Mouse (Mus musculus) stomach, postnatal 0 days (tissue): ENCODE data around the gene Sgsm3.

Experiments
- CTCF ChIP-seq: IDR thresholded peaks from 2 replicates; pipeline ENCODE4 v1.5.1; 2016; ENCODE audit warnings: antibody characterized with exemption, low read depth, mild to moderate bottlenecking, moderate library complexity
- EP300 ChIP-seq: optimal IDR thresholded peaks from 2 replicates; pipeline ENCODE3; 2016; ENCODE audit warnings: antibody characterized with exemption

DNA sequence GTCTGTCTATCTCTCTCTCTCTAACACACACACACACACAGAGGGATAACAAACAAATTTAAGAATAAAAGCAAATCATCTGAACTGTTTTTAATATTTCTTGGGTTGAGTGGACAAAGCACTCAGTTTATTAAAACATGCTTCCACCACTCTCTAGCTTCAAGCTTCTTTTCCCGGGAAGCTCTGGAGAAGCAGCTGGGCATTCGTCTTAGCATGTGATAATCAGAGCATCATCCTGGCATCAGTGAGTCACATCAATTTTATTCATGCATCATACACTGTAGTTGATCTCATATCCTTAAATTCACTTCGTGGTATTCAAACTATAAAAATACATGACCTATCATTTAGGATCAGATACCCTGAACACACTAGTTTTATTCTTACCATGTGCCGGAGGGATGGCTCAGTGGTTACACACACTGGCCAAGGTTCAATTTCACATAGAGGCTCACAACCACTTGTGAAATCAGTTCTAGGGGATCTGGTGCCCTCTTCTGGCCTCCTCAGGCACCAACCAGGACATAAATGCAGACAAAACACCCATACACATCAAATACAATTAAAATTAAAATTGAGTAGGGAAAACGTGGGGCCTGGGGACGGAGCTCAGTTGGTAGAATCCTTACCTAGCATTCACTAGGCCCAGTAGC is 72.0 kb downstream of the Sgsm3 start:
- peak; percentile 82 for TF ChIP-seq CTCF
- TF ChIP-seq EP300: no peak
